Comparison of ENCODE assay signal across 32 mouse cellular contexts in the genomic region with DNA sequence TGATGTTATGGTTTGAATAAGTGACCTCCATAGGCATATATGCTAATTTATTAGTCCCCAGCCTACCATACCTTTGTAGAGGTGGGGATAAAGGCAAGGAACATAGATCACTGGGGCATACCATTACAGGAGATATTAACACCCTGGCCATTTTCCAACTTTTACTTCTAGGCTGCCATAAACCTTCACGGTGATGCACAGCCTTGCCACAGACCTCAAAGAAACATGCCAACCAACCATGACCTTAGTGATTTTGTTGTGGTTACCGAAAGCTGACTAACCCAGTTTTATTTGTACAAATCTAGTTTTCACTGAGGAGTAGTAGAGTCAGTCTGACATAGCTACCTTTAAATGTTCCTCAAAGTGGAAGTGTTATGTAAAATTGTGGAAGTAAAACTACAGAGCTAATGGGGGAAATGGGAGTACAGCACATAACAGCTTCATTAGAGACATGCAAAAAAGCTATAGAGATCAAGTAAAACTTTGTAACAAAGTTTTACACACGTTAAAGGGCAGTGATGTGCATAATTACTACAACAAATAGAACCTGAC.
DNase-seq lines count a peak whose midpoint lies in the region; ATAC-seq and TF ChIP-seq lines count a peak whose summit lies in the region.
"Had no signal": no experiment of that assay in that cellular context is flagged by ENCODE, and none has a peak within 500 bp of the region (broad histone marks: within the 10 kb centered on the region; RNA-seq: fewer than 3 reads in every experiment).

No protein-coding gene starts in this region.

- no peaks in the 10 kb centered on the region for H3K4me1 ChIP-seq in neural tube, embryonic 13.5 days (replicated peaks)
- H3K4me1 ChIP-seq in thymus, adult 2 months (replicated peaks; ENCODE audit: control insufficient read depth, insufficient read depth, low read length): no peaks in the 10 kb centered on the region
- H3K4me1 ChIP-seq: embryonic facial prominence, embryonic 12.5 days; forebrain, embryonic 10.5 days; forebrain, embryonic 15.5 days; heart, embryonic 13.5 days; hindbrain, embryonic 10.5 days; hindbrain, embryonic 15.5 days; liver, embryonic 15.5 days; megakaryocyte, embryonic 14.5 days; stomach, embryonic 15.5 days had no signal

- no peak for TF ChIP-seq POLR2A in thymus, adult 2 months (IDR thresholded peaks at IDR 0.05; ENCODE audit: control insufficient read depth, extremely low read depth, insufficient read depth, low read length, poor library complexity)

- H3K9ac ChIP-seq in neural tube, embryonic 13.5 days: no peak overlapping the region
- H3K9ac ChIP-seq: embryonic facial prominence, embryonic 12.5 days; forebrain, embryonic 15.5 days; heart, embryonic 13.5 days; hindbrain, embryonic 15.5 days; liver, embryonic 15.5 days; lung, embryonic 15.5 days; stomach, embryonic 15.5 days had no signal

- no peak for TF ChIP-seq CTCF in thymus, adult 2 months (IDR thresholded peaks at IDR 0.05; ENCODE audit: borderline replicate concordance, control insufficient read depth, extremely low read depth, insufficient read depth, low read length, poor library complexity)

- H3K36me3 ChIP-seq in neural tube, embryonic 13.5 days: no peaks in the 10 kb centered on the region
- no peaks in the 10 kb centered on the region for H3K36me3 ChIP-seq in thymus, adult 2 months (ENCODE audit: control insufficient read depth, insufficient read depth, low read length)
- H3K36me3 ChIP-seq: embryonic facial prominence, embryonic 12.5 days; forebrain, embryonic 10.5 days; forebrain, embryonic 15.5 days; heart, embryonic 13.5 days; hindbrain, embryonic 10.5 days; hindbrain, embryonic 15.5 days; liver, embryonic 15.5 days; lung, embryonic 15.5 days; stomach, embryonic 15.5 days had no signal

- H3K4me2 ChIP-seq in neural tube, embryonic 13.5 days: no peak overlapping the region
- H3K4me2 ChIP-seq: embryonic facial prominence, embryonic 12.5 days; forebrain, embryonic 15.5 days; heart, embryonic 13.5 days; hindbrain, embryonic 15.5 days; liver, embryonic 15.5 days; lung, embryonic 15.5 days; stomach, embryonic 15.5 days had no signal

- H3K4me3 ChIP-seq in neural tube, embryonic 13.5 days: no peak overlapping the region
- H3K4me3 ChIP-seq in thymus, adult 2 months (ENCODE audit: control insufficient read depth, insufficient read depth, low read length): no peak overlapping the region
- H3K4me3 ChIP-seq: embryonic facial prominence, embryonic 12.5 days; forebrain, embryonic 10.5 days; forebrain, embryonic 15.5 days; gastrocnemius, adult 2 months; heart, embryonic 13.5 days; hindbrain, embryonic 10.5 days; hindbrain, embryonic 15.5 days; liver, embryonic 15.5 days; lung, embryonic 15.5 days; megakaryocyte, embryonic 14.5 days; stomach, embryonic 15.5 days had no signal

- H3K9me3 ChIP-seq in neural tube, embryonic 13.5 days: no peaks in the 10 kb centered on the region
- H3K9me3 ChIP-seq: embryonic facial prominence, embryonic 12.5 days; forebrain, embryonic 10.5 days; forebrain, embryonic 15.5 days; heart, embryonic 13.5 days; hindbrain, embryonic 10.5 days; hindbrain, embryonic 15.5 days; liver, embryonic 15.5 days; lung, embryonic 15.5 days; megakaryocyte, embryonic 14.5 days; stomach, embryonic 15.5 days had no signal

- H3K27ac ChIP-seq in neural tube, embryonic 13.5 days (replicated peaks): no peak overlapping the region
- H3K27ac ChIP-seq in thymus, adult 2 months (ENCODE audit: control insufficient read depth, insufficient read depth, low read length): no peak overlapping the region
- H3K27ac ChIP-seq: embryonic facial prominence, embryonic 12.5 days; forebrain, embryonic 10.5 days; forebrain, embryonic 15.5 days; gastrocnemius, adult 2 months; heart, embryonic 13.5 days; hindbrain, embryonic 10.5 days; hindbrain, embryonic 15.5 days; liver, embryonic 15.5 days; lung, embryonic 15.5 days; stomach, embryonic 15.5 days had no signal

- no peaks in the 10 kb centered on the region for H3K27me3 ChIP-seq in neural tube, embryonic 13.5 days
- no peaks in the 10 kb centered on the region for H3K27me3 ChIP-seq in thymus, adult 2 months (ENCODE audit: control insufficient read depth, insufficient read depth, low read length)
- H3K27me3 ChIP-seq: embryonic facial prominence, embryonic 12.5 days; forebrain, embryonic 15.5 days; heart, embryonic 13.5 days; hindbrain, embryonic 15.5 days; liver, embryonic 15.5 days; lung, embryonic 15.5 days; megakaryocyte, embryonic 14.5 days; stomach, embryonic 15.5 days had no signal

- peak; percentile 8 for DNase-seq in adrenal gland, postnatal 14 days
- DNase-seq in adrenal gland, postnatal 25 days: no peak
- no peak for DNase-seq in neural tube, embryonic 10.5 days (ENCODE audit: extremely low spot score, low spot score)
- DNase-seq in thymus, adult 2 months: no peak
- DNase-seq in spleen, postnatal 10 days (ENCODE audit: low spot score in 2 of 2): no peak
- DNase-seq: adrenal gland, adult 8-10 months; cerebellum, adult 11 months; cerebellum, adult 9-10 months; cerebellum, postnatal 36 days; embryo, embryonic 11 days; gastrocnemius, adult 2 months; gastrocnemius, postnatal 36 days; heart, postnatal 10 days; kidney, adult 11 months; kidney, postnatal 10 days; layer of hippocampus, adult 9-11 months; liver; midbrain, embryonic 14.5 days; thymus, postnatal 14 days had no signal

- peak; percentile 59; the same call in 1 of the 2 replicates for ATAC-seq in neural tube, embryonic 13.5 days (ENCODE audit: low read depth)
- ATAC-seq in hematopoietic stem cell, adult 5-6 weeks (replicated peaks in 1 of 2; ENCODE audit: insufficient read depth in 1 of 2, low FRiP score in 2 of 2, low TSS enrichment in 1 of 2, low read depth in 1 of 2, poor library complexity in 2 of 2, severe bottlenecking in 2 of 2): peak; percentile 42 to 48; a peak in 3 of 4 replicates
- ATAC-seq: forebrain, embryonic 15.5 days; inflammation-experienced regulatory T-cells, adult 6 months had no signal

- 75% methylated on average over 3 of the region's 3 CpGs for WGBS in neural tube, embryonic 13.5 days
- WGBS in thymus, adult 2 months: 41% methylated on average over 3 of the region's 3 CpGs
